Mouse (Mus musculus): ENCODE data around the gene Slit3.

- no peak for TF ChIP-seq CTCF (IDR thresholded peaks at IDR 0.05; ENCODE audit: low read depth)
- TF ChIP-seq EP300 (IDR thresholded peaks at IDR 0.05; ENCODE audit: low read depth) = no peak
Observed at GRCm38 (mm10) chr11:35626161-35626885, 505.3 kb downstream of the Slit3 start.

Data from liver, embryonic 14.5 days (tissue).